Mouse (Mus musculus): ENCODE measurements around the gene Sdhaf1.

The Sdhaf1 gene

DNA sequence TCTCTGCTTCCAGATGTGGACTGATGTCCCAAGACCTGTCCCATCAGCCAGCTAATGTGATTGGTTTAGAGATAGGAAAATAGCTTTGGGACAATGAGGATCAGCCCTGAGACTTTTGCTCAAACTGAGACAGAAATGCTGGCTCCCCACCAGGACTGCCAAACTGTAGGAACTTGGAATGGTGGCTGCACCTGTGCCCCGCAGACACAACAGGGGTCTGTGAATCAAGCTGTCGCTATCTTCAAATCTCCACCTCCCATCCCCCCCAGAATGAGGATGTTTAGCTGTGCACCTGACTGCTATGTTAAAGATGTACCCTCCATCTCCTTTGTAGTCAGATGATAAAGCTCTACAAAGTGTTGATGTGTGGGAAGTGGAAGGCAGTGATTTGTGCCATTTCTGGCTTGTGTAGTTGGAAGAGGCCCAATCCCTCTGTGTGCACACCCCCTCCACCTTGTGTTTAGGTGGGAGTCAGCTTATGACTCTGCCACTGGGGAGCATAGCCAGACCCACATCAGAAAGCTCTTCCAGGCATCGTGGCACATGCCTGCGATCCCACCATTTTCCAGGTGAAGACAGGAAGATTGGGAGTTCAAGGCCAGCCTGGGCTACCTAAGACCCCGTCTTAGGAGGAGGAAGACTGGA, 727 bp upstream of the Sdhaf1 start:
- peak; percentile 50 for DNase-seq

DNA sequence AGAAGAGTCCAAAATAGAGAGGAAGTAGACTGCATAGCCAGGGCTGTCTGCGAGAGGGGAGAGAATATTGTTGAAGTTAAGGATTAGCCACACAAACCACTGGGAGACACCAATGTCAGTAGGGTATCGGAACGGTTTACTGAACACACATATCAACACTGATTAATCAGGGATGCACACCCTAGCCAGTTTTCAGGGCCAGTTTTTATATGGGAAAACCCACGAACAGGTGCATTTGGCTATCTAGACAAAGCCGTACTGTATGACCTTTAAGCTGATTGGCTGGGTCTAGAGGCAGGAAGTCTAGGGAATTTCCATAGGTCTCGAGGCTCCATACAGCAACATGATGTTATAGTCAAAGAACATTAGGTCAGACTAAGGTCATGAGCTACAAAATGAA, 830 bp downstream of the Sdhaf1 start:
- no peak for DNase-seq

DNA sequence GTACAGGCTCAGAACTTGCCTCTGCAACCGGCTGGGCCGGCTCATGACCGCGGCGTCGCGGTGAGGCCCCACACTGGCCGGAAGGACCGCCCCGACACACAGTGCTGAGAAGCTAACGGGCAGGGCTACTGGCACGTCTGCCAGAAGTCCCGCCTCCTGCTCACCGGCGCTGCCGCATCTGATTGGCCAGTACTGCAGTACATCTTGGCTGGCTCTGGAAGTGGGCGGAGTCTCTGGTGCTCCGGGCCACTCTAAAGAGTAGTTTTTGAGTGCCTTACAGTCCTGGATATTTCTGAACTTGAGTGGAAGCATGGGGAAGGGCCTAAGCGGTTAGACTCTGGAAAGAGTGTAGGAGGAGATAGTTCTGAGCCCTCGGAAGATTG, 1.4 kb downstream of the Sdhaf1 start:
- DNase-seq, result peak; percentile 99

GRCm38 (mm10) chr7:30321539-30322284, 2.0 kb downstream of the Sdhaf1 start, which contains the start of gene E130208F15Rik:
E130208F15Rik (plus strand) TSS chr7:30321740.
- DNase-seq, result peak; percentile 84

DNA sequence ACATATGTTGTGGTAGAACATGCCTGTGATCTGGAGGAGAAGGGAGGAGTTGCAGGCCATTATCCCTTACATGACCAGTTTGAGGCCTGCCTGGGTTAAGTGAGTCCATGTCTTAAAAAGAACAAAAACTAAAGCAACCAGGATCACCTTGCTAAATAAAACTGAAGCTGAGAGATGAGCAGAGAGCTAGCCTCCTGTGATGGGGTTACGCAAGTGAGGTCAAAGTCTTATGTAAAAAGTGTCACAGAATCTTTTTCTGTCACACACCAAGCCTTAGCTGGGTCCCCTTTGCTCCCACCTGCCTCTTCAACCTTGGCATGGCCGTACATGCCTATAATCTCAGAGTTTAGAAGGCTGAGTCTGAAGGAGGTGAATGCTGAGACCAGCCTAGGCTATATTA, 2.7 kb downstream of the Sdhaf1 start:
- no peak for DNase-seq

DNA sequence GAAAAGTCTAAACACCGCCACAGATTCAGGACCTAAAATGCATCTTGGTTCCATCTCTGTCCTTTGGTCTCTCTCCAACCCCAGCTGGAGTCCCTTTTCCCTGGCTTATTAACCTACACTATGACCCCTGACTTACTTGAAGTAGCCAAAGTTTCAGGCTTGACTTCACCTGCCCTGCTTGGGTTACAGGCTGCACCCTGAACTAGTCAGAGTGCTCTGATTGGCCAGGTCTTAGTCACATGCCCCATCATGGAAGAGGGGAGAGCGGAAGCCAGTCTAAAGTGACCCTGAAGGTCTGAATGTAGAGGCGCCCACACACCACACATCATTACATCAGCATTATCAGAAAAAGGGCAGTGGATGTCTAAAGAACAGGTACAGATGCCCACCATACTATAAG, 5.6 kb downstream of the Sdhaf1 start:
- DNase-seq, result no peak

GRCm38 (mm10) chr7:30315559-30316529, 7.9 kb downstream of the Sdhaf1 start:
- peak; percentile 49 for DNase-seq

- peak; percentile 66 for DNase-seq
Observed at GRCm38 (mm10) chr7:30314721-30315155, 9.0 kb downstream of the Sdhaf1 start, which contains the start of gene Syne4. Syne4 (plus strand) TSS chr7:30314807.

DNA sequence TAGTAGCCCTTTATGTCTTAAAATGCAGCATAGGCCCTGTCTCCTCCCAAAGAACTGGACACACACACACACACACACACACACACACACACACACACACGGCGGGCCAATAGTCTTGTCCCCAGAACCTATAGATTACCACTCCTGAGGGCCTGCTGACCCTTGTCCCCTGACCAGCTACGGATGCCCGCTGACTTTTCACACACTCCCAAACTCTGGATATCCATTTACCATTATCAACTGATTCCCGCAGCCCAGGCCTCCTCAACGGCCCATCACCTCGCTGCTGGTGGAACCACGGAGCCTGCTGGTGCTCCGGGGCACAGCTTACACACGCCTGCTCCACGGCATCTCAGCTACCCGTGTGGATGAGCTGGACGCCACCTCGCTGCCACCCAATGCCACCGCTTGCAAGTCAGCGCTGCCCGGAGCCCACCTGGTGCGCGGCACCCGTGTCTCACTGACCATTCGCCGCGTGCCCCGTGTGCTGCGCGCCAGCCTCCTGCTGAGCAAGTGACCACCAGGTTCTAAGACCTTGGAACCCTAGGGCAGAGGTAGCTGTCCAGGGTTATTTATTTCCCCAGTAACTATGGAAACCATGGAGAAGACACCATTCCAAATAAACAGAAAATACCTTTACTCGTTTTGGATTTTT, 9.9 kb downstream of the Sdhaf1 start:
- DNase-seq, result peak; percentile 56

GRCm38 (mm10) chr7:30310136-30310535, 13.6 kb downstream of the Sdhaf1 start:
- DNase-seq, result peak; percentile 59

GRCm38 (mm10) chr7:30309395-30310129, 14.1 kb downstream of the Sdhaf1 start:
- peak; percentile 40 for DNase-seq

DNA sequence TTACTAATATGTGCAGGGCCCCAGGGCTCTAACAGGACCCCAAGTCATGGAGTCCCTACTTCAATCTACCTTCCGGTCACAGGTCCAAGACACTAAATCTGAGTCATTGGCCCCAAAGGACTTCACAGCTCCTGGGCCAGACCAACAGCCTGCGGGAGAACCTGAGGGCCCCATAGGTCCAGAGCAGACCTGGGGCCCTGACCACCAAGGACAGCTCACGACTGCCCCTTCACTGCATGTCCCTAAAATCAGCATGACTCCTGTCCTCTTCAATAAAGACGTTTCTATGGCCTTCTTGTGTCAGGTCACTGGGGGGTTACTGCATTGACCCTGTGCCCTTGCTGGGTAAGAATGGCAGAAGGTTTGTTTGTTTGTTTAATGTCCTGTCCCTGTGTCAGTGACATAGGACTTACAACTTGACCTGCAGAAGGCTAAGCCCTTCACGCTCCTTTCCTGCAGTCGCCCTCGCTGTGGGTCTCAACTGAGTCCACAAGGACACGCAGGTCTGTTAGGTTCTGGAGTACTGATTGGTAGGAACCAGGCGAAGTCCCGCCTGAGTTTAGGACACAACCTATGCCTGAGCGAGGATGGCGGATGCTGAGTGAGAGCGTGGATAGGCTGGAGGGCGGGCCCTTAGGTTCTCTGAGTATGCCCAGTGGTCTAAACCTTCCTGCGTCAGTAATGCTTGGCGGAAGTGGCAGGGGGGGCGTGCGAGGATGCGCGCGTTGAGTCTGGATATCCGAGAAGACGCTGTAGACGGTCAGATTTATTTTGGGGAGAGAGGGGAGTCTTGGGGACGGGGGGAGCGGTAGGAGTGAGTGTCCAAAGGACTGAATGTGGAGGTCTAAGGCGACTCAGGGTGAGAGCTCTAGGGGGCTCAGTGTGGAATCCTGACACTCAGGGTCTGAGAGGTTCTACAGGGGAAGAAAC, 15.4 kb downstream of the Sdhaf1 start, which contains the start of gene Alkbh6:
Gene Alkbh6, plus strand, starts transcription at position 642 of the 930 bp plus-strand sequence.
- DNase-seq, result peak; percentile 97

DNA sequence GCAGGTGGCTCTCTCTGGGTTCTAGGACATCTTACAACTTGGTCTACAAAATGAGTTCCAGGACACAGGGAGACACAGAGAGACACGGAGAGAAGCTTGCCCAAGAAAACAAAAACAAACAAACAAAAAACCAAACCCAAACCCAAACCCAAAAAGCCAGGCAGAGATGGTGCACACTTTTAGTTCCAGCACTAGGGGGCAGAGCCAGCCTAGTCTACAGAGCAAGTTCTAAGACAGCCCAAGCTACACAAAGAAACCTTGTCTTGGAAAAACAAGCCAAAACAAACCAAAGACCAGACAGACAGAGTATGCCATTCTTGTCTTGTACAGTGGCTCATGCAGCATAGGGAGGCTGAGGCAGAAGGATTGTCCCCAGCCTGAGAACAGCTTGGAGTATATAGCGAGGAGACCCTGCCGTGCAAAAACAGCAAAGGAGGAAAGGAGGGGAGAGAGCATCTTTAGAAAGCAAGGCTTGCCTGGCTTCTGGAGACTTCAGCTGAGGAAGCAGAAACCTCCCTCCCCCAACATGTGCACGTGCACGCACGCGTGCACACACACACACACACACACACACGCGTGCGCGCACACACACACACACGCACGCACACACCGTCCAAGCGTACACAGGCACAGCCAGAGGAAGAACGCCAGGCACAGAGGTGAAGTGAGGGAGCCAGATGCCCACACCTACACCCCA, 17.5 kb downstream of the Sdhaf1 start:
- no peak for DNase-seq

- DNase-seq, result peak; percentile 39
Observed at GRCm38 (mm10) chr7:30300914-30301313, 22.8 kb downstream of the Sdhaf1 start.

- DNase-seq, result peak; percentile 69
Observed at GRCm38 (mm10) chr7:30297266-30297665, 26.4 kb downstream of the Sdhaf1 start.

DNA sequence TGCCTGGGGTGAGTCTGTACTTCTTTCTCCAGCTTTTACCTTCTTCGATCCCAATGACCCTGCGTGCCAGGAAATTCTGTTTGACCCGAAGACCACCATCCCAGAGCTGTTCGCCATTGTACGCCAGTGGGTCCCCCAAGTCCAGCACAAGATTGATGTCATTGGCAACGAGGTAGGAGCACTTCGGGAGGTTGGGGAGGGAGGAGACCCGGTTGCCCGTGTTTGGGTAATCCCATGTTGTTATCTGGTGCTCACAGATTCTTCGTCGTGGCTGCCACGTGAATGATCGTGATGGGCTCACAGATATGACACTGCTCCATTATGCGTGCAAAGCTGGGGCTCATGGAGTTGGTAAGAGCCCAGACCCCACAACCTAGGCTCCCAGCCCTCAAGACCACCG, 26.9 kb downstream of the Sdhaf1 start:
- DNase-seq, result peak; percentile 62

- peak; percentile 97 for DNase-seq
Observed at GRCm38 (mm10) chr7:30295103-30295502, 28.6 kb downstream of the Sdhaf1 start.

DNA sequence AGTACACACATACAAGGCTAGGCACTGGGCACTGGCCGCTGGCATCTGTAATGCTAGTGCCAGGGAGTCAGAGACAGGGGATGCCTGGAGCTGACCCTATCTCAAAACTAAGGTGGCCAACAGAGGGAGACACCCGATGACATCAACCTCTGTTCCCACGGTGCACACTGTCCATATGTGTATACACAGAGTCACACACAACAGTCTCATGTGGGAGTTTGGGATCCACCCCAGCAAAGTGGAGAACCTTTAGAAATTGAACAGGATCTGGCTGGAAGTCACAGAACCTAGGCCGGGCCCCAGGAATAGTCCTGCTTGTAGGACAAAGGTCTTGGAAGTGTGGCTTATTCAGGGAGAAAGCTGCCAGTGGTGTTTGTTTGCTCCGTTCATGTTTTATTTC, 29.4 kb downstream of the Sdhaf1 start:
- DNase-seq, result peak; percentile 61

DNA sequence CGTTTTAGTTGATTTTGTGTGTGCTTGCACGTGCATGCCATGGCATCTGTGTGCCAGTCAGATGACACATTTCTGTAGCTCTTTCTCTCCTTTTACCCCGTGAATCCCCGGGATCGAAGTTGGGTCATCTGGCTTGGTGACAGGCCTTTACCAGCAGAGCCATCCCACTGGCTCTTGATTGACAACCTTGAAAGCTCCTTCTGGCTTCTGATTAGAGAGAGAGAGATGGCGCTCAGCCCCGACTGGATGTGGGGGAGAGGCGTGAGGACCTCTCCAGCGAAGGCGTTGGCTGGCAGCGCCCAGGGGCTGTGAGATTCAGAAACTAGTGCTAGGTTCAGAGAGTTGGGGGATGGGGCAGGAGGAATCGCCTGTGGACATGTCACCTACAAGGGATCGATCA, 29.9 kb downstream of the Sdhaf1 start:
- DNase-seq, result peak; percentile 72

Measured in cerebellum, adult 11-12 months (tissue).